Mouse (Mus musculus) E14TG2a.4 (cell line): ENCODE results near the gene Ldah.

ENCODE experiments used
- CTCF ChIP-seq: conservative IDR thresholded peaks from 2 replicates; pipeline ENCODE4 v1.5.1; 2014; ENCODE audit warnings: low read length
- POU5F1 ChIP-seq: IDR thresholded peaks from 2 replicates; pipeline ENCODE4 v1.6.1; 2014; ENCODE audit warnings: low read length, borderline replicate concordance

DNA sequence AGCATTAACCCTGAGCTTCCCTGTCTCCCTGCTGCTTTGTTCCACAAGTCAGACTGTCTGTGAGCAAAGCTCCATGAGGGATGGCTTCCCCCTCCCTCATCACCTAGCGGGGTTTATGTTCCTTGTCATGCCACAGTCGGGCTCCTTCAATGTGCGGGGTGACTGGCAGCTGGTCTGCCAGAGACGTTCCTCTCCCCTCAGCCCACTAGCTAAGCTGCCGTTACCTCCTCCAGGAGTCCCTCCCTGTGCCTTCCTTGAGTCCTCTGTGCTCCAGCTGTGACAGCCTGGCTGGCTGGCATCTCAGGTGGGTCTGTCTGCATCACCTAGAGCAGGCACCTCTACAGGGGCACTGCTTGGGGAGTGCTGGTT lies 124.3 kb downstream of the Ldah start:
- no peak for TF ChIP-seq CTCF
- TF ChIP-seq POU5F1, result no peak
